Mouse (Mus musculus) stomach, postnatal 0 days (tissue): ENCODE results near the gene Gtf3c5. TPM values are rescaled to one million over a fixed set of nuclear protein-coding genes. Genes with fewer than 3 reads are reported as not detected.

ENCODE experiments used
- ATAC-seq: fragments of 200-750 bp; cut with Nextera tagmentation; 2 replicates; pipeline ENCODE4 v1.8.0; 2017; ENCODE audit not compliant: low FRiP score, low TSS enrichment
- DNase-seq: peaks from one replicate; pipeline ENCODE4 v3.0.0-alpha.2; 2016; ENCODE audit warnings: low spot score
- H3K27ac ChIP-seq: fragments of 300-500 bp; sonication (generic); replicated peaks from 2 replicates; pipeline ENCODE4 v1.5.1; 2014; ENCODE audit warnings: mild to moderate bottlenecking, control low read depth
- H3K27me3 ChIP-seq: fragments of 300-500 bp; sonication (generic); 2 replicates; pipeline ENCODE4 v1.6.1; 2014; ENCODE audit warnings: low read length; ENCODE audit not compliant: control insufficient read depth, insufficient read depth
- H3K36me3 ChIP-seq: fragments of 300-500 bp; sonication (generic); 2 replicates; pipeline ENCODE4 v1.6.1; 2014; ENCODE audit warnings: low read length, mixed read lengths; ENCODE audit not compliant: control insufficient read depth, insufficient read depth
- H3K4me1 ChIP-seq: fragments of 300-500 bp; sonication (generic); replicated peaks from 2 replicates; pipeline ENCODE4 v1.6.1; 2014; ENCODE audit warnings: antibody characterized with exemption; ENCODE audit not compliant: control insufficient read depth, insufficient read depth
- H3K4me2 ChIP-seq: fragments of 300-500 bp; sonication (generic); replicated peaks from 2 replicates; pipeline ENCODE4 v1.6.1; 2014; ENCODE audit warnings: low read depth, mild to moderate bottlenecking, control low read depth, moderate library complexity
- H3K4me3 ChIP-seq: fragments of 300-500 bp; sonication (generic); 2 replicates; pipeline ENCODE4 v1.5.1; 2014; ENCODE audit warnings: low read depth, low read length, control low read depth
- H3K9ac ChIP-seq: fragments of 300-500 bp; sonication (generic); 2 replicates; pipeline ENCODE4 v1.6.1; 2014; ENCODE audit warnings: mild to moderate bottlenecking, low read length, control low read depth, mixed read lengths
- H3K9me3 ChIP-seq: fragments of 300-500 bp; sonication (generic); 2 replicates; pipeline ENCODE4 v1.6.1; 2016; ENCODE audit warnings: low read length; ENCODE audit not compliant: control insufficient read depth
- CTCF ChIP-seq: IDR thresholded peaks from 2 replicates; pipeline ENCODE4 v1.5.1; 2016; ENCODE audit warnings: antibody characterized with exemption, low read depth, mild to moderate bottlenecking, moderate library complexity
- EP300 ChIP-seq: optimal IDR thresholded peaks from 2 replicates; pipeline ENCODE3; 2016; ENCODE audit warnings: antibody characterized with exemption
- WGBS: fragments of 180-500 bp; shearing (Covaris S2); extraction: QIAGEN DNeasy Blood & Tissue Kit; methylation state at CpG from one replicate; pipeline ENCODE4 v1.1.7; 2014; 5-methylcytosine and 5-hydroxymethylcytosine counted together
- polyA plus RNA-seq: library from polyadenylated mRNA; unstranded; fragments of >200 nt; fragmentation: Nextera tagmentation; extraction: Ambion mirVana; gene quantifications from 2 replicates; pipeline ENCODE4 v1.2.1, GENCODE M21; 2015

Gene Gtf3c5
- polyA plus RNA-seq, 1 experiment from 2014 or later: 13.1 TPM

GRCm38 (mm10) chr2:28611407-28611787 lies 27.8 kb upstream of the Gtf3c5 start:
- no peak overlapping the region for H3K4me3 ChIP-seq
- 78% methylated on average over 17 of the region's 17 CpGs for WGBS
- no peak overlapping the region for H3K27ac ChIP-seq
- no peaks in the 10 kb centered on the region for H3K36me3 ChIP-seq
- H3K9ac ChIP-seq: no peak overlapping the region
- DNase-seq: no peak
- no peaks in the 10 kb centered on the region for H3K4me1 ChIP-seq
- H3K4me2 ChIP-seq: no peak overlapping the region
- ATAC-seq: no peak
- H3K27me3 ChIP-seq: no peaks in the 10 kb centered on the region
- no peak for TF ChIP-seq EP300
- TF ChIP-seq CTCF: no peak
- no peaks in the 10 kb centered on the region for H3K9me3 ChIP-seq

DNA sequence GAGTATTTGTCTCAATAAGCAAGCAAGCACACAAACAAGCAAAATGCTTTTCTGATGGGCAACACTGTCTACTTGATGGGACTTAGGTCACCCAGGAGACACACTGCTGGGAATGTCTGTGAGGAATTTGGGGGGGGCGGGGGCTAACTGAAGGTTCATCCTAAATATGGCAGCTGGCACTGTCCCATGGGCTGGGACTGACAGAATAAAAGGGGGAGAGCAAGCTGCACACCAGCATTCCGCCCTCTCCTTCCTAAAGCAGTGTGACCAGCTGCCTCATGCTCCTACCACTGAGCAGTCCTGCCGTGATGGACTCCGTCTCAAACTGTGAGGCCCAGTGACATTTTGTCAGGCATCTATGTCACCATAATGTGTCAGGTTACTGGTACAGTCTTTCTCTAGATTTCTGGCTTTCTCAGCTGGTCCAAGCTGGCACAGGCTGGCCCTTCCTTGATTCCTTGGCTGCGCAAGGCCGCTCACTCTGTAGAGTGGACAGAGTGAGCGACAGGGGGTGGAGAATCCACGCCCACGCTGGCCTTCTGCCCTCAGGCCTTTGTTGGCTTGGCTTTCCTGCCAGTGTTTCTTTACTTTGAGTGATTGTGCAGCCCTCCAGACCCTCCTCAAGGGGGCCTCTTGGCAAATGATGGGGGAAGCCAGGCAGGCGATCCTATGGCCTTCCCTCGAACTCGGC lies 27.3 kb upstream of the Gtf3c5 start:
- Histone ChIP-seq H3K4me3 (no peak overlapping the region), H3K9me3 (no peaks in the 10 kb centered on the region), H3K36me3 (no peaks in the 10 kb centered on the region), H3K4me1 (no peaks in the 10 kb centered on the region), H3K4me2 (no peak overlapping the region), H3K9ac (no peak overlapping the region), H3K27ac (no peak overlapping the region), H3K27me3 (no peaks in the 10 kb centered on the region)
- no peak for TF ChIP-seq CTCF
- 77% methylated on average over 12 of the region's 12 CpGs for WGBS
- DNase-seq (no peak), ATAC-seq (no peak)

DNA sequence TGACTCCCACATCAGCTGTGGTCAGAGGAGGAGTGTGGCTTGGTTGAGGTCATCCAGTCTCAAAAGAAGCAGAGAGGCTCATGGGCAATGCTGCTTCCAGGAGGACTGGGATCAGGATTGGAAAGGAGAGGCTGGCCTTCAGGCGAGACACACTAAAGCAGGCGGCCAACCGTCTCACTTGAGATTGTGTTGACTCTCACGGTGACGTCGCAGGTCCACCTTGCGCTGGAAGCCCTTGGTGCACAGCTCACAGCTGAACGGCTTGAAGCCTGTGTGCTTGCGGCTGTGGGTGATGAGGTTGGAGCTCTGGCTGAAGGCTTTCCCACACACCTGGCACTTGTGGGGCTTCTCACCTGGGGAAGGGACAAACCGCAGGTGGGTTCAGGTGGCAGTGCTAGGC lies 26.3 kb upstream of the Gtf3c5 start:
- no peaks in the 10 kb centered on the region for H3K27me3 ChIP-seq
- ATAC-seq: no peak; the same call in 1 of the 2 replicates
- H3K9ac ChIP-seq: no peak overlapping the region
- TF ChIP-seq CTCF (no peak), EP300 (no peak)
- WGBS: 64% methylated on average over 10 of the region's 10 CpGs
- no peak overlapping the region for H3K4me3 ChIP-seq
- DNase-seq: peak; percentile 56
- no peaks in the 10 kb centered on the region for H3K36me3 ChIP-seq
- no peak overlapping the region for H3K27ac ChIP-seq
- no peaks in the 10 kb centered on the region for H3K4me1 ChIP-seq
- no peaks in the 10 kb centered on the region for H3K9me3 ChIP-seq
- no peak overlapping the region for H3K4me2 ChIP-seq

- no peak; the same call in 1 of the 2 replicates for ATAC-seq
- no peak overlapping the region for H3K4me2 ChIP-seq
- H3K27me3 ChIP-seq: no peaks in the 10 kb centered on the region
- no peak for DNase-seq
- no peak overlapping the region for H3K4me3 ChIP-seq
- H3K27ac ChIP-seq: no peak overlapping the region
- H3K9ac ChIP-seq: no peak overlapping the region
- H3K9me3 ChIP-seq: no peaks in the 10 kb centered on the region
- no peaks in the 10 kb centered on the region for H3K4me1 ChIP-seq
- no peak for TF ChIP-seq EP300
- no peak for TF ChIP-seq CTCF
- WGBS: 42% methylated on average over 10 of the region's 10 CpGs
- no peaks in the 10 kb centered on the region for H3K36me3 ChIP-seq
These were observed 24.0 kb upstream of the Gtf3c5 start for GRCm38 (mm10) chr2:28607341-28608165.

GRCm38 (mm10) chr2:28606601-28607340 lies 23.2 kb upstream of the Gtf3c5 start:
- ATAC-seq (no peak), DNase-seq (no peak)
- Histone ChIP-seq H3K4me3 (no peak overlapping the region), H3K4me1 (no peaks in the 10 kb centered on the region), H3K27me3 (no peaks in the 10 kb centered on the region), H3K36me3 (no peaks in the 10 kb centered on the region), H3K9ac (no peak overlapping the region), H3K4me2 (no peak overlapping the region), H3K9me3 (no peaks in the 10 kb centered on the region), H3K27ac (no peak overlapping the region)
- TF ChIP-seq CTCF: peak; percentile 53
- no peak for TF ChIP-seq EP300
- WGBS: 57% methylated on average over 8 of the region's 8 CpGs
